Mouse (Mus musculus): ENCODE data around the gene Dzip1. TPM values are rescaled to one million over a fixed set of nuclear protein-coding genes. Genes with fewer than 3 reads are reported as not detected.

Dzip1 gene
- total RNA-seq, 1 experiment from 2014 or later: 13.4 TPM

DNA sequence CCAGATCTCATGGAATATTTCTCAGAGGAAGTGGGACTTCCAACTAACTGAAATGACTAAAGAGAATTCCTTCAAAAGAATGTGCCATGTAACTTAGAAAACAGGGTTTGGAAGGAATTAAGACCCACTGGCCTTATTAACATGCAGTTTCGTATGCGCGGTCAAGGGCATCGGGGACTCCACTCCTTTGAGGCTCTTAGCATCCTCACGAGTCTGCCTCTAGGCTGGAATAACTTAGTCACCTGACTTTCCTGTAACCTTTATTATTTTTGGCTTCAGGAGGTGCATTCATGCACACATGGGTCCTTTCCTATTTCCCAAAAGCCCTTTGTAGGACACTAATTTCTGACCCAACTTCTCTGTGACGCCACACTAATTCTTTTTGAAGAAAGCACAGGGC lies 92.0 kb downstream of the Dzip1 start:
- no peak for DNase-seq

GRCm38 (mm10) chr14:118831597-118831996 lies 93.7 kb downstream of the Dzip1 start:
- no peak for DNase-seq

- no peak for DNase-seq
Observed at GRCm38 (mm10) chr14:118829331-118830095, 95.7 kb downstream of the Dzip1 start.

DNA sequence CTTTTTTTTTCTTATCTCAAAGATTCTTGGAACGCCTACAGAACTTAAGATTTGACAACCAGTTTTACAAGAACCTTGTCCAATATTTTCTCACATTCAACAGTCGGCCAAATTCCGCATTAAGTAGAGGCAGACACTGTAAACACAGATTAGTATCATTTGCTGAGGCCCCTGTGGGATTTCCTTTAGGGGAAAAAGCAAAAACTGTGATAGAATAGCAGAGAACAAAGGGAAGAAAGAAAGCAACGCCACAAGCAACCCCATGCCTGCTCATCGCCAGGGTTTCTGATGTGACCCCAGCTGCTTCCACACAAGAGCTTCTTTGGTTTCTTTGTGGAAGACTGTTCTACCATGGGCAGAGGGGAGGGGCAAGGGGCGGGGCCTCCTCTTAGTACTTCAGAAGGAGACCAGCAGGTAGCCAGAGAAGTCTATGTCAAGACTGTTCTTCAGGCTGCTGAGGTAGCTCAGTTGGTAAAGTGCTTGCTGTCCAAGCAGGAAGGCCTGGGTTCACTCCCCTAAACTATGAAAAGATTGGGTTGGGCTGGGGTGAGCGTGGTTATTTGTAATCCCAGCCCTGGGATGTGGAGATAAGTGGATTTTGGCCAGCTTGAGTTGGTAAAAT lies 97.9 kb downstream of the Dzip1 start:
- no peak for DNase-seq

DNA sequence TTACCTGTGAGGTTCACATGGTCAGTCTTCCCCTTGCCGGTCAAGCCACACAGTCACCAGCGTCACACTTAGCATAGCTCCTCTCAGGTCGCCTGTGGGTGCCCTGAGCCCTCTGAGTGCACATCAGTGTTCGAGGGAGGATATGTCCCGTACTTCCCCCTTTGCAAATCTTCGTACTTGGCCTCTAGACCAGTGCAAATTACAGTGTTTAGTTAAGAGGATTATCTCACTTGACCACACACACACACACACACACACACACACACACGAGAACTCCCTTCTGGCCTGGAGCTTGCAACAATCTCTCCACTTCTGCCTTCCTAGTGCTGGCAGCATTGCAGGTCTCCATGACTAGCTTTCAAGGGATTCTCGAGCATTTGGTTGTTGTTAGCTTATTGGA lies 98.9 kb downstream of the Dzip1 start:
- DNase-seq: no peak

Other genes with a start within 250 kb of the Dzip1 start
- gene Abcc4, start 219.2 kb downstream of the Dzip1 start, total RNA-seq (2021): 9.4 and 10.4 TPM in 2 replicates
- 0.37 and 1.2 TPM in 2 replicates for gene Cldn10, start 137.6 kb downstream of the Dzip1 start, total RNA-seq (2021)
- 53.6 and 56.4 TPM in 2 replicates for gene Dnajc3, start 12.5 kb upstream of the Dzip1 start, total RNA-seq (2021)
- gene Uggt2, start 174.0 kb upstream of the Dzip1 start, total RNA-seq (2021): 12.0 and 17.8 TPM in 2 replicates
- gene Hs6st3, start 212.9 kb upstream of the Dzip1 start, total RNA-seq (2021): 1.4 TPM in 2 replicates

All from adrenal gland, postnatal 14 days (tissue).